Mouse (Mus musculus) C2C12 (cell line): ENCODE results near the gene Pyy.

ENCODE experiments used
- CTCF ChIP-seq: IDR thresholded peaks from one replicate; pipeline ENCODE4 v1.5.1; 2011; ENCODE audit not compliant: control insufficient read depth, insufficient read depth, insufficient read length
- FOSL1 ChIP-seq: IDR thresholded peaks from one replicate; pipeline ENCODE4 v1.8.0; 2011; ENCODE audit warnings: mild to moderate bottlenecking, low read length; ENCODE audit not compliant: poor library complexity, insufficient read depth, severe bottlenecking
- MAX ChIP-seq: IDR thresholded peaks from one replicate; pipeline ENCODE4 v1.6.1; 2011; ENCODE audit warnings: mild to moderate bottlenecking, control low read depth
- MYOD1 ChIP-seq: IDR thresholded peaks from one replicate; pipeline ENCODE4 v1.6.1; 2011; ENCODE audit warnings: low read depth; ENCODE audit not compliant: control insufficient read depth, insufficient read length
- USF1 ChIP-seq: IDR thresholded peaks from one replicate; pipeline ENCODE4 v1.6.1; 2011; ENCODE audit warnings: low read depth, mild to moderate bottlenecking, control low read depth, moderate library complexity

- TF ChIP-seq CTCF (no peak), USF1 (no peak), MYOD1 (no peak), MAX (no peak), FOSL1 (no peak)
Observed at GRCm38 (mm10) chr11:102117386-102117785, 9.8 kb upstream of the Pyy start.
